Mouse (Mus musculus) gastrocnemius, postnatal 4 days (tissue): ENCODE data around the gene Pelo. TPM values are rescaled to one million over a fixed set of nuclear protein-coding genes. Genes with fewer than 3 reads are reported as not detected.

ENCODE experiments used
- DNase-seq, 2 experiments: peaks; one replicate each; pipeline ENCODE4 v3.0.0; 2021 to 2022; ENCODE audit warnings: low spot score in 2 of 2, mixed read lengths in 2 of 2
- total RNA-seq, 2 experiments: library from RNA; stranded (reverse); gene quantifications; 2 replicates each; pipeline ENCODE4 v1.2.3; 2021

The Pelo gene
- total RNA-seq, 2 experiments from 2014 or later, result 17.4 to 21.9 TPM

GRCm38 (mm10) chr13:115050660-115051559 is 39.1 kb downstream of the Pelo start:
- no peak for DNase-seq

DNA sequence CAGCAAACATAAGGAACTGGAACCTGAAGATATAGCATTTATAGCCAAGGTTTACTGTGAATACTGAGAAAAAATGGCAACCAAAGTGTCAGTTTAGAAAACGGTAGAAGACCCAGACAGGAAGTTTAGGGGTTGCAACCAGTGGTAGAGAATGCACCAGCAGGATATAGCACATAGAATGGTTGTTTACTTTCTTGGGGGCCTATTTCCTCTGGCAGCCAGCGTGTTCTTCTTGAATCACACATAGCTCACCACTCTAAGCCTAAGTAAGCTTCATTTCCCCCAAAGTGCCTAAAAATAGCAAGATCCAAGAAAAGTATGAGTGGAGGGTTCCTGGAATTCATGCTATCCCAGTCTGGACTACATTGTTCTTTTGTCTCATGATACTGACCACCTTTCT is 47.3 kb downstream of the Pelo start:
- no peak for DNase-seq

Other genes with a start within 250 kb of the Pelo start
- gene Itga2, start 158.1 kb downstream of the Pelo start, total RNA-seq, result 10 to 100 TPM; 13.1 to 14.1 TPM
- gene Gm49395, start 11.7 kb upstream of the Pelo start, total RNA-seq, result 1 to 10 TPM; 7.2 to 7.5 TPM
- 10 to 100 TPM; 37.7 to 40.4 TPM for gene Itga1, start 11.8 kb upstream of the Pelo start, total RNA-seq